Mouse (Mus musculus): ENCODE measurements at regions not wholly inside any gene's neighbourhood (a gene's known extent, or its start where the extent isn't known, plus 50 kb on each side); places are given as distances from the start of the nearest gene placed in this dataset.

DNA sequence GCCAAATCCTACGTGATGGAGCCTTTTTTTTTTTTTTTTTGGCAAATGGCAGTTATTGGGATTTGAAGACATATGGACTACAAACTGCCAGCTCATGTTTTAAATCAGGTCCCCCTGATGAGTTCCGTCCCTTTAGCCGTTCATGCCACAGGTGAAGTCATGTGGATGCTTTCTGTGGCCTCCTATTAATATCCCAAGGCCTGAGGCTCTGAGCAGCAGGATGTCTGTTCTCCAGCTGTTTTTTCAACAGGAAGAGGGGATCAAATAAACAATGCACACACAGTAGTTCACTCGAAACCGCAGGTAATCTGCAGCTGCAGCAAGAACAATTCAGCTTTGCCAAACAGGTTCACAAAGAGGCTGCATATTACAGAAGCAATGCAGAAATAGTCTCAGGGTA is 112.1 kb downstream of the Dusp6 start:
- DNase-seq: no peak

DNA sequence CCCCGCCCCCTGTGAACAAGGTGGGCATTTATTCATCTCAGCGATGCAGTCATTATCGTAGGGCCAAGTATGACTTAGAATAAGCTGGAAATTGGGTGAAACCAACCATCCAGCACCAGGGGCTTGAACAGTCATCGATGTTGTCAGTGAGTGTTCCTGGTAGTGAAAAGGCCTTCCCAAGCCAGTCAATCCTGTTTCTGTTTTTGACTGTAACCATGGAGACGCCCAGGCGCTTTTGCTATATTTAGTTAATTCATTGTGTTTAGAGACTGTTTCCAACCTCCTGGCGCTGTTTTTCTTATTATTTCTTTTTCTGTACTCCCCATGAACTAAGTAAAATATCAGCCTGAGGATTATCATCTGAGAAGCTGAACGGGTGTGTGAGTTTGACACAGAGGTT is 113.4 kb downstream of the Dusp6 start:
- no peak for DNase-seq

DNA sequence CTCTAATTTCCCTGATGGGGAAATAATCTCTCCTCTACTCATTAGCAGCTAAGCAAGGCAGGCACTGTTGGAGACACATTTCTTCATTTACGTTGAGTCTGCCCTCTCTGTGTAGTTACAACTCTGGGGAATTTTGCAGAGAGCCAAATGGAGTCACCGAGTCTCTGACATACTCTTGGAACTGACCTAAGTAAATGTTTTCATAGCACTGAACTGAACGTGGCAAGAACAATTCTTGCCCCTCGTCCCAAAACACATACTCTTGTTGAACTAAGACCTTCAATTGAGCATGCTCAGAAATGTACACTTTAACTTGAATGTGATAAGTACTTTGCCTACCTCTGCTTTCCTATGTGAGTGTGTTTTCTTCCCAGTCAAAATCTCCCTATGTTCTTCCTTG is 114.5 kb downstream of the Dusp6 start:
- DNase-seq: no peak

DNA sequence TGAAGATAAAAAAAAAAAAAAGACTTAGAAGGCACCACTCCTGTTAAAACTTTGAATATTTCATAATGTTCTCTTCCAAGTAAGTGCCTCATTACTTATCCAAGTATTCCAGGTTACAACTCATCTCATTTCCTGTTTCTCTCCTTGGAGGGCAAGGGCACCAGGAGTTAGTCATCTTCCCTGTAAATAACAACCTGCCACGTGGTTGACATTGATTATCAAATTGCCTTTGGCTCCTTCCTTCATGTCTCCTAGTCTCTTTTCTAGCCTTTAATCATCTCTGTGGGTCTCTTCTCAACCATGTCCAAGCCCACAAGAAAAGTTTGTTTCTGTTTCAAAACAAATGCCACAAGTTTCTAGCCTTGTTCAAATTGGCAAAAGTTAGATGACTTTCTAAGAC is 116.1 kb downstream of the Dusp6 start:
- no peak for DNase-seq

DNA sequence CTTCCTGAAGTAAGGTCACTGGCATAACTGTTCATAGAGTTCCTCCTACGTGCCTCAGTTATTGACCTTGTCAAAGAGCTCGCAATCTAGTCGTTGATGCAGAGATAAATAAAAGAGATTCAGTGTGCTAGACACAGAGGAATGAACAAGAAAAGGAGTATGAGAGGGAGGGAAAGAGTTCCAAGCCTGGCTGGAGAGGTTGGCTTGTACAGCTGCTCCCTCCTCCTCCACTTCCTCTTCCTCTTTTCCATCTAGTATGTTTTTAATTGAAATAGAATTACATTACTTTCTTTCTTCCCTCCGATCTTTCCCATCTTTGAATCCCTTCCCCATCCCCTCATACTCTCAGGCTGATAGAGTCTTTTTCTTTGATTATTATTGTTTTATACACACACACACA is 117.1 kb downstream of the Dusp6 start:
- DNase-seq: no peak

DNA sequence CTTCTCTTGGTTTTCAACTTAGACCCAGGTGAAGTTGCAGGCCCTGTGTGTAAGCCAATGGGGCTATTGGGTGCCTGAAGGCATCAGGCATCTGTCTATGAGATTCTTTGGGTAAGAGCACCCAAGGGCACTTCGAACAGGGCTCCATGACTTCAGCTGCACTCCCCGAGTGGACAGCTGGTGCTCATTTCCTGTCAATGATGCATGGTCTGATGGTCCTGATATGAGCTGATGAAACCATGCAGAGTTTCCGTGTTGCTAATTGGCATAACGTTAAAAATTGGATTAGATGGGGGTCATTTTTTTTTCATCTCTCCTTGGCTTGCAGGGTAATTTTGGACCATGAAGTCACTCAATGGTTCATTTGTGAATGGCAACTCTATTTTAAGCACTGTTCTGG is 120.0 kb downstream of the Dusp6 start:
- DNase-seq: no peak

DNA sequence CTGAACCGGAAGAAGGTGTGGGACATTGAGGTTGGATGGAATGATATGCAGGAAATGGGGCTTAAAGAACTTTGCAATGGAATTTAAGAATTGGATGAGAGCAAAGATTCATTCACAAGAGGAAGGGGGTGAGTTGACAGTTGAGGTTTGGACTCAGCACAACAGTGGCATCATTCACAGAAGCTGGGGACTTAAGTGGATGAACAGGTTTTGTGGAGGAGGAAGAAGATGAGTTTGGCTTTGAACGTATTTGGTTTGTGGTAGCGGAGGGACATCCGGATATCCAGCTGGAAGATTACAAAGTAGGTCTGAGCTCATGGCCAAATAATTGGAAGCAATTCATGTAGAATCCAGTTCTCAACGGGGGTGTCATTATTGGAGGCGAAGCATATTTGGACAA is 121.3 kb downstream of the Dusp6 start:
- DNase-seq: no peak

DNA sequence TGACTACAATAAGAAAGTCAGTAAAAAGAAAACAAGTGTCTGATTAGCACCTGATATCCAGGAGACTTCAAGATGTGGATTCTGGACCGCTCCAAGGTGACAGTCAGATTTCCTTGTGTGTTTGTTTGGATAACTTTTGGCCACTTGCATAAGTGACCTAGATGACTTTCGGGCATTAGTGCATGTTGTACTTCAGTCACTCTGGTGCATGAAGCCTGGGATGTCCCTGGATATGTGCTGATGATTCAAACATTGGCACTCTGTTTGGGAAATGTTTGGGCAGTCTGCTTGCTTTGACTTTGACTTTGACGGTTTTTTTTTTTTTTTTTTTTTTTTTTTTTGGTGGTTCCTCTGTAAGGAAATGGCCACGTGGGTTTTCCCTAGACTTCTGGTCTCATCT is 121.8 kb downstream of the Dusp6 start:
- DNase-seq: no peak

DNA sequence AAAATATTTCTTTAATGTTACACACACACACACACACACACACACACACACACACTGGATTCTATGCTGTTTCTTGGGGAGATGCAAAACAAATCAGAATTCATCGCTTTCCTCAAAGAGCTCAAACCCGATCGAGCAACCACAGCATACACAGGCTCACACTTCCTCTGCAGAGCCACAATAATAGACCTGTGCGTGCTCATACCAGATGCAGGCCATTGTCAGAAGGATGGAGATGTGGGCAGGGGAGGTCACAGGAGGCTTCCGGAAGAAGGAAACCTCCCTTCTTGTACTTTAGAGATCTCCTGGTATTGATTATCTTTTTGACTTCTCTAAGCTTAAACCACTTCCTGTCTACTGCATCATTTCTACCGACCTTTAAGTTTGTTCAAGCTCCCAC is 122.8 kb downstream of the Dusp6 start:
- no peak for DNase-seq

DNA sequence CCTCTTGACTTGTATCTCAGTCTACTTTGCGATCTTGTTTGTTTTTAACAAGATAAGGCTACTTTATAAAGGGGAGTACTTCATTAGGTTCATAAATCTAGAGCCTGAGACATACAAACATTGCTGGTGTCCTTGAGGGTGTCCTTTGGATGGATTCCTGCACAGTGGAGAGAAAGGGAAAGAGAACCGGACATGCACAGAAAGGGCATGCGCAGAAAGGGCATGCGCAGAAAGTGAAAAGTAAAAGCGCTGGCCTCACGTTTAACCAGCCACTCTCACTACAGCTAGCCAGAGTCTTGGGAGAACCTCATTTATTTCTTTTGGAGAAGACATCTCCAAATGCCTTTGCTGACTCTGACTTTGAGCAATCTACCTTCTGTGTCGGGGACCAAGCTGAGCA is 125.5 kb downstream of the Dusp6 start:
- no peak for DNase-seq

DNA sequence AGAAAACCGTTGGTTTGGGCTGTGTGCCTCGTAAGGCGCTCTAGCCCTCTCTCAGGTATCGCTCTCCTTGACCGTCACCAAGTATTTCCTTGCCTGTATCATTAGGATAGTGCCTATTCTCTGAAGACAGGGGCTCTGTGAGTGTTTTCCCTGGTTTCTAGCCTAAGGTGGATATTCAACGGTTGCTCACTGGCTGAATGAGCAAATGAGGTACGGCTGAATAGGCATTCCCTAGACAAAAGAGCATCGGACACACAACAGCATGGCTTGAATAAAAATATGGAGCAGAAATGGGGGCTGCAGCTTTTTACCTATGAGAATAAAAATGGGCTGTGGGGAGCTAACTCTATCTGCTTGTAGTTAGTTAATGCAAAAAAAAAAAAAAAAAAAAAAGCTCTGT is 126.0 kb downstream of the Dusp6 start:
- no peak for DNase-seq

DNA sequence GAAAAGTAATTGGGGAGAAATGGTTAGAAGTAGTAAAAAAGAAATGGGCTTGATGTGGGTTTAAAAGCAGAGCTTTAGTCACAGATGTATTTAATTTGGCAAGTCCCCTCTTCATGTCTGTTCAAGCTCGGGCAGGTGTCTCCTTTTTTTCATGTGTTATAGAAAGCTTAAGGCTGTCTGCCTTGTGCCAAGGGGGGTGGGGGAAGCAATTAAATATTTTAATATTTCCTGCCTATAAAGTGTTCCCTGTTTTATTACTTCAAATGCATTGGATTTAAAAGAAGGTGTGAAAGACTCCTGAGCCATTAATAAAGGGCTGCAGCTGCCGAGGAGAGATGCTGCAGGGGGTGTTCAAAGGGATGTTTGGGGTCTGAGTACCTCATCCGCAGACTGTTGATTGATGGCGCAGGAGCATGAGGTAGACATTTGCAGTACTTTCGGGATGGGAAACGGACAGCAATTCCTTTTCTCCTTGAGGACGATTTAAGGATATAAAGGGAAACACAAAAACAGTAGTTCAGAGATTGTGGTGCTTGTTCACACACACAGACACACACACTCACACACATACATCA is 127.7 kb downstream of the Dusp6 start:
- no peak for DNase-seq

DNA sequence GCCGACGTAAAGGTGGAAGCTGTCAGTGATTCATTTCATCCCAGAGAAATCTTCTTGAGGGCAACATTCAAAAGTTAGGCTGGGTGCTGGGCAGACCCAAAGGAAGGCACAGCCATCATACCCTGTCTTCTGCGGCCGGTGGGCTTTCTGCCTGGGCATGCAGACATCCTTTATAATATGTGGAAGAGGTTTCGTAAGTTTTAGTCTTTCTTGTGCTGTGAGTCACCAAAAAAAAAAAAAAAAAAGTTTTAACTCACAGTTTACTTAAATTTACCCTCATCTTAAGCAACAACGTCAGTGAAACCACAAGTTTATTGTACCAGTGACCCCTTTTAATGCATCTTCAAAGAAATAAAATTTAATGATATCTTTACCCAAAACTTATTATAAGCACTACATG is 128.7 kb downstream of the Dusp6 start:
- no peak for DNase-seq

DNA sequence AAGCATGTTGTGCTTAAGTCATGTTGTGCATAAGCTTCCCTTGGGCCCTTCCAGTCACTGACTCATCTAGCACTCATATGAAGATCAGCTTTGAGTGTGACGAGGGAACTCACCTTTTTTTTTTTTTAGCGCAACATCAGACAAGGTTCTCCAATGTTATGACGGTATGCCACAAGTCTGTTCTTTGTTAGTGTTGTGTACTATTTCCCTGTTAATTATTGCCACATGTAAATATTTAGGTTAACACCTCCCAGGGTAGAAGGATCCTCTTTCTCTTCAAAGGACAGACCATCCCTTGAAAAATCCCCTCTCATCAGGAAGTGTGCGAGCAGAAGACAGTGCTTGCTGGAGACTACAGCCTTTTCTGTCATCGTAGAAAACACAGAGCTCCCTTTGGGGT is 129.9 kb downstream of the Dusp6 start:
- DNase-seq: no peak

DNA sequence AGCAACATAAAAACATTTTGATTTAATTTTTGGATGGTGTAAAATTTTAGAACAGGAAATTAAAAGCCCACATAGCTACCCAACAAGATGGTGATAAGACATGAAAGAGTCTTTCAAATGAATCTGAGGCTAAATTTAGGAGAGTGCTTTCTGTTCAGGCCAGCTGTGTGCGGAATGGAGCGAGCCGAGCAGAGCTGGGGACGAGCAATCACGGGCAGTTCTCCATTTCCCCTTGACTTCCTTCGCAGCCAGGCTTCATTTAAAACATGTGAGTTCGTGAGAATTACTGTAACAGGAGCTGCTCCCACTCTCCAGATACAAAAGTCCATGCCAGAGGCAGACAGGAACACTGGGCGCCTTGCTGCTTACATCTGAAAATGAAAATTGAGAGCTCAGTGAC is 130.5 kb downstream of the Dusp6 start:
- DNase-seq: peak in 1 of 2 experiments; percentile 42

DNA sequence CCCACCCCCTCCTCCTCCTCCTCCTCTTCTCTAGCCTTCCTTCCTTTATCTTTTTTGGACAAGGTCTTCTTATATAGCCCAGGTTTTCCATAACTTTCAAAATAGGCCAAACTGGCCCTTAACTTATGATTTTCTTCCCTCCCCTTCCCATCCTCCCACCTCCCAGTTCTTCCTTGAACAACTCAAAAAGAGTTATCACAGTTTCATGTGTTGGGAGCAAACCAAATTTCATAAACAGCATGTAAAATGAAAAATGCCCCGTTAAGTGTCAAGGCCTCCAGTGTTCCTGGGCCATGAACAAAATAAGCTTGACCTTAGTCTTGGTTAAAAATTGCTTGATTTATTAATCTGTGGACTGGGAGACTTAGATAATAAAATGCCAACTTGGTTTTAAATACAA is 132.4 kb downstream of the Dusp6 start:
- DNase-seq: no peak

DNA sequence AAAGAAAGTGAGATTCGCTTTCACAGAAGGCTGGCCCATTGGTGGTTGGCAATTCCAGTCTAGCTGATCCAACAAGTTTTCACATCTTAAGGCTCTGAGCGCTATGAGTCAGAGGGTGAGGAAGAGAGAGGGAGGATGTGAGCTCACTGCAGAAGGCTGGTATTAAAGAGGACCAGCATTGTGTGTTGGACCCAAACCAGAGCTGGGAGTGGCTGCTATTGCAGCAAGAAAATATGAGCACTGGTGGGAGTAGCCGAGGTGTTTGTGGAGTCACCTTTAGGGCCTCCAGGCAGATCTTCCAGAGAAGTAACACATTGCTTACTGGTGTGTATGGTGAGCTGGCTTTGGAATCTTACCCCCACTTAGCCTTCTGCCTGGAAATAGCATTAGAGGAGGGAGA is 133.6 kb downstream of the Dusp6 start:
- peak in 1 of 2 experiments; percentile 28 for DNase-seq

DNA sequence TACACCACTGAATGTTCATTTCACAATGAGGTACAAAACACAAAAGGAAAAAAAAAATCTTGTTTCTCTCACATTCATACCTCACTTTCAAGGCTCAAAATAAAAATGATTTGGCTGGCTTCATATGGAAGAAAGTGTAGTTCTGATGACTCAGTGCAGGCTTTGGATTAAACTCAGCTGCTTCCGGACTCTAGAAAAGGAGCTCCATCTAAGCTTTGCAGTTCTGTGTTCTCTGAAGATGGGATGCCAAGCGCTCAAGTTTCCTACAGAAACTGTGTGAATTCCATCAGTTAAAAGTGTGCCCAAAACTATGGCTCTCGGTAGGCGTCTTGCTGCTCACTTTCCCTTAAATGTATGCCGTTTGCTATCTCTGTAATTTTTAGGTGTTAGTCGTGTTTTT is 137.0 kb downstream of the Dusp6 start:
- DNase-seq: no peak

DNA sequence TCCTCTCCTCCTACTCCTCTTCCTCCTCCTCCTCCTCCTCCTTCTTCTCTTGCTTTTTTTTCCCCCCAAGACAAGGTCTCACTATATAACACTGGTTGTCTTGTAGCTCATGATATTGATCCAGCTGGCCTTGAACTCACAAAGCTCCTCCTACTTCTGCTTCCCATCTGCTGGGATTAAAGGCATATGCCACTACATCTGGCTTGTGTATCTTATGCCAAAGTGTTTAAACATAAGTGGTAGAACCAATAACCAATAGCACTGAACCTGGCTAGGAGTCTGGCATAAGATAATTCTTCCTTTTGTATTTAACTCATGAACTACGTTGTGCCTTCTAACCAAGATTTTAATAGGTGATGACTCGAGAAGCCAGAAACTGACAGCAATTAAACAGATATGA is 143.7 kb downstream of the Dusp6 start:
- no peak for DNase-seq

DNA sequence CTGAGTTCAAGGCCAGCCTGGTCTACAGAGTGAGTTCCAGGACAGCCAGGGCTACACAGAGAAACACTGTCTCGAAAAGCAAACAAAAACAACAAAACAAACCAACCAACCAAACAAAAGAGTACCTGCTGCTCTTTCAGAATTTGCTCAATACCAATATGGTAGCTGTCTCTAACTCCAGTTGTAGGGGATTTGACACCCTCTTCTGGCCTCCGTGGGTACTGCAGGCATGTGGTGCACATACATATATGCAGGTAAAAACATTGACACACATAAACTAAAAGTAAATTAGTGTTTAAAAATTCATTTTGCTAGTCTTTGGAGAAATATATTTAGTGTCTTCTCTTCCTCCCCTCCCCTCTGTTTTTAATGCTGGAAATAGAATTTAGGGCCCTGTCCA is 145.8 kb downstream of the Dusp6 start:
- DNase-seq: no peak

DNA sequence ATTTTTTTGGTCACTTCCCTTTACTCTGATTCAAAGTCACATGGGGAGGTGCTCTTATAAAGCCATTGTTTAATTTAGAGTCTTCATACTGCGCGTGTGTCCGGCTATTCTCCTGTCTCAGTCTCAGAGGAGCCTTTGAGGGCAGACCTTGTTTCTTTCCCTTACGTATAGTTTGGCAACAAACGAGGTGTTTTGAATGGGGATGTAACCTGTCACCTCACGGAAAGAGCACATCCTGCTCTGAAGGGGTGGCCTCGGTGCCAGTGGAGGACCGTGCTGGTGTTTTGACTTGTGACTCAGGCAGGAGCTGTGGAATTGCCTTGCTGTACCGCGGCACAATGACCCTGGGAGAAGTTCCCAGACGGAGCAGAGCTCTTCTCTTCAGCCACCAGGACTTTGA is 146.7 kb downstream of the Dusp6 start:
- peak; percentile 28 to 57 for DNase-seq

DNA sequence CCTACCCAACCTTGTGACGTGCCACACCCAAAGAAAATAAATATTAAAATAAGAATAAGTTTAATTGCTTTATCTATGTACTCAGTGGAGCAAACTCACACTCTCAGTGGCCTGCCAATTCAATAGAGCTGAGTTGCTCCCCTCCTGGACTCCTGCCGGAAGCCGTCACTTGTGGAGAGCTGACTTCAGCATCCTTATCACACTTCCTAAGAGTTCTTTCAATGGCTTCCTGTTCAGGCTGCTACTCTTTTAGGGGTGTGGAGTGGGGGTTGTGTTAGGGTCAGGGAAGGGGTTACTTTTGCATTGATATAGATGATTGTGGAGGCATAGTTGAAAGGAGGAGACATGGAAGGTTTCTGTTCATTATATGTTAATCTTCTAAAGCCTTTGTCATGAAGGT is 147.7 kb downstream of the Dusp6 start:
- peak in 1 of 2 experiments; percentile 16 for DNase-seq

DNA sequence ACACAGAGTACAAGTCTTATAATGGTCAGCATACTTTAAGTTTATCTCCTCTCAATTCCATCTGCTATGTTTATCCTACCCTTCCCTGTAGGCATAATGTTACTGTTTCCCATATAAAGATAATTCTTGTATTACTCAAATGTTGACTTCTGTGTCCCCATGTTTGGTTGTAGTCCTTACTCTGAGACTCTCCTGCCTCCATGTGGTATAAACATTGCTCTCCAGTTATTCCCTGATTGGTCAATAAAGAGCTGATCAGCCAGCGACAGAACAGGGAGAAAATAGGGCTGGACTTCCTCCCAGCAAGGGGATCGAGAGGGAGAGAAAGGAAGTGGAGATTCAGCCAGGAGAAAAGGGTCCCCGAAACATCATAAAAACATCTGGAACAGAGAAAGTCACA is 150.4 kb downstream of the Dusp6 start:
- no peak for DNase-seq

DNA sequence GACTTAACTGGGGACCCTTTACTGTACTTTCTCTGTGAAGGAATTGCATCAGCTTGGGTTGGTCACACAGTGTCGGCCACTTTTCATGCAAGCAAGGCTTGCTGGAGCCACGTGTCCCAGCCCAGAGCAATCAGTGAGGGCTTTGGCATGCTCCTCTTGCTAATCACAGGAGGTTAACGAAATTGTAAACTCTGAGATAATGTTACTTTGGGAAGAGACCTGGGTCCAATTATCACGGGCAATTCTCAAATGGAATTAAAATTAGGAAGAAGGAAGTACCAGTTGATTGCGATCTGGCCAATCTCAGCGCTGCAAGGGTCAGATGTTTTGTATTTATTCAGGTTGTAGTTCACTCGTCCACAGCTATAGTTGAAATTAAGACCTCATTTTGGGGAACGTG is 153.2 kb downstream of the Dusp6 start:
- DNase-seq: no peak

DNA sequence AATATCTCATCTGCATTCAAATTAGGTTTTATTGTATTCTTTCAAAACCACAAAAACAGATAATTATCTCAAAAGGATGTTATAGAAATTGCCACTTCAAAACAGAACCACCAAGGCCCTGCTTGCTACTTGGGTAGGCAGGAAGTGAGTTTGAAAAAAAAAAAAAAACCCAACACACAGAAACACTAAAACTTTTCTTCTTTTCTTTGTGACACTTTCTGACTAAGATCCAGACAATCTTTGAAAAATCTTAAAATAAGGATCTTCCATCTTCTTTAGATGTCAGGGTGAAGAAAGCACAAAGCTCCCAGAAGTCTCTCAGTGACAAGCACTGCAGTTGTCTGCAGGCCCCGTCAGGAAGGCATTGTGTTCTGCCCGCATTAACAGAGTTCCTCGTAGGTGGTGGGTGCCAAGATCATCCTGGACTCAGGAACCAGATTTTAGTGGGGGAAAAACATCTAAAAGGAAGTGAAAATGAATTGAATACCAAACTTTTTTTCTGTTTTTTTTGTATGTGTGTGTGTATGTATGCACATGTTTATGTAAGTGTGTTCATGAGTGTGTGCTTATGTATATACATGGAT is 154.0 kb downstream of the Dusp6 start:
- DNase-seq: peak in 1 of 2 experiments; percentile 17

Measured in heart, adult 18-20 months (tissue).